Mouse (Mus musculus): ENCODE data around the gene Ubqln4. TPM values are rescaled to one million over a fixed set of nuclear protein-coding genes. Genes with fewer than 3 reads are reported as not detected.

Ubqln4 gene
- total RNA-seq, 2 experiments from 2014 or later = 73.6 to 77.4 TPM

GRCm38 (mm10) chr3:88540085-88540484 lies 13.5 kb upstream of the Ubqln4 start:
- intact Hi-C loops (cut with DNase I) = no loop called here
- DNase-seq = no peak

DNA sequence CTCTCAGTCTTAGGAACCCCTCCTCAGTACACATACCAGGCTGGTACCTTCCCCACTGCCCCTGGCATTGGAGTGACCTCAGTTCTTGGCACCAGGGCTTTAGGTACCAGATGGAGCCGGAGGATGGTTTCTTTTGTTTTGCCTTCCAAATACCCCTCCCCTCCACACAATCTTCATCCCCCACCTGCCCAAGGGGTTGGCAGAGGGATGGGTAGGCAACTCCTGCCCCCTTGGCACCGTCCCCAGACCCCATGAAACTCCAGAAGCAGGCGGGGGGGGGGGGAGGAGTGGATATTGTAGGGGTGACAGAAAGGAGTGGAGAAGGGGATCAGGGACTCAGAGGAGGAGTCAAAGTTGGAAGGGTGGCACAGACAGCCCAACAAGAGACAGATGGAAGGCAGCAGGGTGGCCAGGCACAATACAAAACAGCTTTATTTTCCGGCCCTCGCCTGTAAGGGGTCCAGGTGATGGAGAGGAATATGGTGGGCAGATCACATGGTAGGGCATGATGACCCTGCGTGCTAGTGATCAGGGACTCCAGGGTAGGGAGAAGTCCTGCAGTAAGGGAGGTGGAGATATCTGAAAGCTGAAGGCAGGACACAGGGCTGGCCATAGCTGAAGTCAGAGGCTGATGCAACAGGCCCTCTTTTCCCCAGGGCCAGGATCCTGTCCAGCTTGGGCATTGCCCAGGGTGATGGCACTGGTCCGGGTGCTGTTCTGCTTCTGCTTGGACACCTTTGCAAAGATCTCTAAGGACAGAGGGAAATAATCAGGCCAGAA lies 11.7 kb upstream of the Ubqln4 start:
- intact Hi-C loops (cut with DNase I) = no loop called here
- no peak for DNase-seq

- intact Hi-C loops (cut with DNase I) = no loop called here
- no peak for DNase-seq
These were observed 11.1 kb upstream of the Ubqln4 start for GRCm38 (mm10) chr3:88542486-88542885.

GRCm38 (mm10) chr3:88543174-88543573 lies 10.4 kb upstream of the Ubqln4 start:
- DNase-seq = no peak
- intact Hi-C loops (cut with DNase I) = no loop called here

GRCm38 (mm10) chr3:88543651-88544410 lies 9.7 kb upstream of the Ubqln4 start:
- DNase-seq = no peak
- intact Hi-C loops (cut with DNase I) = no loop called here

DNA sequence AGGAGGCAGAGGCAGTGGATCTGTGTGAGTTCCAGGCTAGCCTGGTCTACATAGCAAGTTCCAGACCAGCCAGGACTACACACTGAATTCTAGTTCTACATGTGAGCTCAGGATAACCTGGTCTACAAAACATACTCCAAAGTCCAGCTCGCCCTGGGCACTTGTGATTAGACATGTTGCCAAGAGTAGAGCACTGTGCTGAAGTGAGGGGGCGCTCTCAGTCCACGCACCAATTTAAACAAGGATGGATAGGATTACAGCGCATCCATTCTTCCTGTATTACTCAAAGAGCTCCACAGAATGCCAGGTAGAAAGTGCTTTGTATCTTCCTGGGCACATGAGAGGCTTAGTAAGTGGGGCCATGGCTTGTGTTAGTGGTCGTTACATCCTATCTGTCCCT lies 9.0 kb upstream of the Ubqln4 start:
- no peak for DNase-seq
- intact Hi-C loops (cut with DNase I) = no loop called here

DNA sequence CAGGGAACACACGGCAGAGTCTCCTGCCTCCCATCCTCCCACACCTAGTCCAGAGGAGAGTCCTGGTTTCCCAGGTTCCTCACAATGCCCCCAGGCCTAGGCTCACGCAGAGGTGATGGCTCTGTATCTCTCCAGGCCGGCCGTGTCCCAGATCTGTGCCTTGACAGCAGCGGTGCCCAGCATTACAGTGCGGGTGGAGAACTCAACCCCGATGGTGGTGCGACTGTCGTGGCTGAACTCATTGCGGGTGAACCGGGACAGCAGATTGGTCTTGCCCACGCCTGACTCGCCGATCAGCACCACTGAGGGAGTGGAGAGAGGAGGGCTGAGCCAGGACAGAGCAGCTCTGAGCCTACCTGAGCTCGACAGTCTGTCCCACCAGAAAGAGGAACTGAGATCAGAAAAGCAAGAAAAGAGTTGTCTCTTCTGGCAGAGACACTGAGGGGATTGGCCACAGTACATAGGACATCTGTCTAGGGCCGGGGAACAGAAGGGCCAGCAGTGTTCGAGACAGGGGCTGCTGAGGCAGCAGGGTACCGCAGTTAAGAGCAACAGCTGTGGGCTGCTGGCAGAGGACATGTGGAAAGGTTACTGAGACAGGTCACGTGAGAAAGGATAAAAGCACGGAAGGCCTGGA lies 8.5 kb upstream of the Ubqln4 start:
- intact Hi-C loops (cut with DNase I) = no loop called here
- no peak for DNase-seq

DNA sequence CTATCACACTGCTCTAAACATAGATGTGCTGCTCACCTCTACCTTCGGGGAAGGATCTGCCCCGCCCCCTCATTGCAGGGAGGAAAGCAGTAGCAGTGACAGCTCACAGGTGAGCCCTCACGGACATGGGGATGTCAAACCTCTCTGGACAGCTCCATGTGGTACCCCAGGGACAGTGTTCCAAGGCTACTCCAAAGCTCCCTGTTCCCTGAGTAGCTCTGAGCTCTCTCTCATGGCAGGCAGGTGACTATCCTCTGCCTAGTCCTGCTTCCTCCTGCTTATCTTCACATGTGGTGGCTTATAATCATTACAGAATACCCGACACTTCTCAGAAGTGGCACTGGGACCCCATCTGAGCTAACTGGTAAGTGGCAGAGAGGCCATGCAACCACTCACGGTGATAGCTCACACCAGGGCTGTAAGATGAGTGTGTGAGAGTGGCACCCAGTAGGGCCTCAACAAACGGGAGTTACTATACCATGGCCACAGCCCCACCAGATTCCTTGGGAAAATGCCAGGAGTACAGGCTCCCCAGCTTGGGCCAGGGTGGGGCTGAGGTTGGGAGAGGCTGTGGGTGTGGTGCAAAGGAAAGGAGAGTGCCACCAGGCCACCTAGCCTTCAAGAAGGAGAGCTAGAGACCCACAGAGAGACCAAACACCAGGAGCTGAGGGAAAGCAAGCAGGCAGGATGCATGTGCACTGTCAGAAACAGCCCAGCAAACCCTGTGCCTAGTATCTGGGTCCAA lies 6.7 kb upstream of the Ubqln4 start:
- intact Hi-C loops (cut with DNase I) = no loop called here
- no peak for DNase-seq

- no peak for DNase-seq
- intact Hi-C loops (cut with DNase I) = no loop called here
These were observed 5.2 kb upstream of the Ubqln4 start, which contains the start of gene Rab25 for GRCm38 (mm10) chr3:88548180-88548917. Gene Rab25 (minus strand): TSS chr3:88548300.

GRCm38 (mm10) chr3:88551586-88551985 lies 2.0 kb upstream of the Ubqln4 start:
- intact Hi-C loops (cut with DNase I) = loop anchor here (2.0 kb wide), 1 partner anchor 65 kb away; no protein-coding TSS in a partner anchor
- DNase-seq = no peak

DNA sequence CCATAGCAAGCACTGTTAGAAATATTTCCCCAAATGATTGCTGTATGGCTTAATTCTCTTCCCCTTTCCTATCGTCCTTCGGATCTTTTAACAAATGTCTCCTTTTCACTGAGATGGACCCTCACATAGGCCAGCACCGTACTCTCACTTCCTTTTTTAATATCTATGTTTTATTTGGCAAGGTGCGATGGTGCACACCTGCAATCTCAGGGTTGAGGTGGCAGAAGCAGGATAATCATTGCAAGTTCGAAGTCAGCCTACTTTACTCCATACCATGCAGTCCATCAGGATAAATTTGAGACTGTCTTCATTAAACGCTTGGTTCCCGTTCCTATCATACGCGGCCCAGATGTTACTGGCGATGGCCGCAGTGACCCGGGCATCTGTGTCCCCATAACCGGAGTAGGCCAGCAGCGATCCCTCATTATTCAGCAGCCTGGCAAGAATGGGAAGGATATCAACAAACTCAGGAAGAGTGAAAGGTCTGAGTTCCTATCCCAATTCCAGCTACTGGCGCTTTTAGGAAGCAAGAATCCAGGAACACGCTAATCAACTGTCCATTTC lies 1.4 kb upstream of the Ubqln4 start:
- intact Hi-C loops (cut with DNase I) = no loop called here
- DNase-seq = no peak

DNA sequence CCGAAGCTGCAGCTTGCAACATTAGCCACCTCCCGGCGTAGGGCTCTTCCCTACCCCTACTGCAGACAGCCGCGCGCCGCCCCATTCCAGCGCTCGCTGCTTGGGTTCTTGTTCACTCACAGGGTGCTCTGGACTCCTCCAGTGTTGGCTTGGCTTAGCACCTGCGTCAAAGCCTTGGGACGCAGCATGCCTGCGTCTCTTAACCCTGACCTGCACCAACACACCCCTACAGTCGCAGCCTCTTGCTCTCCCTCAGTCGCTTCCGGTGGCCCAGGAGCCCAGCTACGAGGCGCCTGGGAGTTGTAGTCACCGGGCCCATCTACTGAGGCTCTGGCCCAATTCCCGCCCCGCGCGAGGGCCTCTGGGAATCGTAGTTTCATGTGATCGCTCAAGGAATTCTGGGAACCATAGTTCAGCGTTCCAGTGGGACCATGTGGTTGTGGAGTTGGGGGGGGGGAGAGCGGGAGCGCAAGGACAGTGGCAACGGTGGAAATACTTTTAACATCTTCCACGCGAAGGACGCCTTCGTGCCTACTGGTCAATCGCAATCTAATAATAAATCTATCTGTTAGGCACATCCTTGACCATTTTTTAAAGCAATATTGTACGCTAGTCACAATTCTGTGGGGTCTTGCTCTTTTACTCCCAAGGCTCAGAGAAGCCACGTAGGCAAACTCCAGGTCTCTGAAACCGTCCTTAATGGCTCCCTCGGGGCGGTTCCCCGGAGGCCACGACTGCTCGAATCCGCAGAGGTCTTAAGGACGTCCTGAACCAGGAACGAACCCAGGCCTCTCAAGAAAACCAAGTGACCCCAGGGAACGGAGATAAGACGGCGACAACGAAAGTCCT lies 658 bp upstream of the Ubqln4 start, which contains the start of gene Lamtor2:
Gene Lamtor2 (minus strand): TSS at position 399 of the 849 bp plus-strand sequence.
- intact Hi-C loops (cut with DNase I) = no loop called here
- DNase-seq = peak; percentile 98 to 99

DNA sequence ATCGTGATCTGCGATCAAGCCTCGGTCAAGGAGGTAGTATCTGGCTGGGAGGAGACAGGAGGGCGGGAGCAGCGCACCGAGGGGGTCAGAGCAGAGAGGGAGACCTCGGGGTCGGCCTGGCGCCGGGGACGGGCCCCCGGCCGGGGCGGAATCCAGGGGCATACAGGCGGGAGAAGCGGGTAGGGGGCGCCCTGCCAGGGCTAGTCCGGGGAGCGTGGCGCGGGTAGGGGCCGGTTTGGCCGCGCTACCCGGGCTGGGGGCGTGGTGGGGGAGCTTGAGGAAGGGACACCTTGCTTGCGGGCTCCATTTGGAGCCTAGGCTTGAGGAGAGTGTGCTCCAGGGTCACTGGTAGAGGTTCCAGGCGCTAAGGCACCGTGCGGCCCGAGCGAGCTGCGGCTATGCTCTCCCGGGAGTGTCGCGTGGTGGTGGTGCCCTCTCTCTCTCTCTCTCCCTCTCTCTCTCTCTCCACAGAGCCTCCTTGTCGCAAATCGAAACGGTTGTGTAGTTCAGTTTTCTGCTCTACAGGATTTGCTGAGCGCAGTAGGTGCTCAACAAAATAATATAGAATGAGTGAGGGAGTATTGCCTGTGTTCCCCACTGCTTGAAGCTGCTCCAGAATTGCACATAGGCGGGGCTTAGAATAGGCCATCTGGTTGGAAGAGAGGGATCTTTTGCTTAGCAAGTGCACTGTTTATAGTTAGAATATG lies 475 bp downstream of the Ubqln4 start:
- DNase-seq = peak in 1 of 2 experiments; percentile 34
- intact Hi-C loops (cut with DNase I) = no loop called here

DNA sequence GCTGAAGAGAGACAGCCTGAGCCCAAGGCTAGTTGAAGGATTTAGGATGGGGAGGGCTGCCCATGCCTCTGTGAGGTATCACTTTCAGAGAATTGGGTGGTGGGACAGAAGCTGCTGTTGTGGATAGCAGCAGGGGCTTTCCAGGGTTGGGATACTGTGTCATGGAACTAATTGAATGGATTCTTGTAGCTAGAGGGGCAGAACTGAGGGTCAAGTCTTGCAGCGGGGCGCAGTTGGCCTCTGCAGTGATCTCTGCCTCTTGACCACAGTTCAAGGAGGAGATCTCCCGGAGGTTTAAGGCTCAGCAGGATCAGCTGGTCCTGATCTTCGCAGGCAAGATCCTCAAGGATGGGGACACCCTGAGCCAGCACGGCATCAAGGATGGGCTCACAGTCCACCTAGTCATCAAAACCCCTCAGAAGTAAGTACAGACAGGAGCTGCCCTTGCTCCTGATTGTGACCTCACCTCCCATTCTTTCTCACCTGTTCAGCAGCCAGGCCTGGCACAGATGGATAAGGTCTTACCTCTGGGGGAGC lies 1.6 kb downstream of the Ubqln4 start:
- intact Hi-C loops (cut with DNase I) = no loop called here
- DNase-seq = no peak

DNA sequence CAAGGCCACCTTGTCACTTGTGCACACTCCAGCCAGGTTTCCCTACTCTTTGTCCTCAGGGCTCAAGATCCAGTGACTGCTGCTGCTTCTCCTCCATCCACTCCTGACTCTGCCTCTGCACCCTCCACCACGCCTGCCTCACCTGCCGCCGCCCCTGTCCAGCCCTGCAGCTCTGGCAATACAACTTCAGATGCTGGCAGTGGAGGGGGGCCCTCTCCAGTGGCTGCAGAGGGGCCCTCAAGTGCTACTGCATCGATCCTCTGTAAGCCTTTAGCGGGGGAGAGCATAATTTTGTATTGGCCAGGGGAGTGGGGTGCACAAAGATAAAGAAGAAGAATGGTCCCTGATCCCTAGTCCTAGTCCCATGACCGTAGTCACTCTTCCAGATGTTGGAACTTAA lies 2.2 kb downstream of the Ubqln4 start:
- intact Hi-C loops (cut with DNase I) = no loop called here
- DNase-seq = no peak

DNA sequence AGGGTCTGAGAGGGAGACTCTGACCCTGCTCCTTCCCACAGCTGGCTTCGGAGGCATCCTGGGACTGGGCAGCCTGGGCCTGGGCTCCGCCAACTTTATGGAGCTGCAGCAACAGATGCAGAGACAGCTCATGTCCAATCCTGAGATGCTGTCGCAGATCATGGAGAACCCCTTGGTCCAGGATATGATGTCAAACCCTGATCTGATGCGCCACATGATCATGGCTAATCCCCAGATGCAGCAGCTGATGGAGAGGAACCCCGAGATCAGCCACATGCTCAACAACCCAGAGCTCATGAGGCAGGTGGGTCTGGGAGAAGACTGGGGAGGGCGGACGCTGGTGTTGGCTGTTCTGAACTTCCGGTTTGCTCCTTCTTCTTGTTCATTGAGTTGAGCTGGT lies 3.1 kb downstream of the Ubqln4 start:
- DNase-seq = no peak
- intact Hi-C loops (cut with DNase I) = no loop called here

DNA sequence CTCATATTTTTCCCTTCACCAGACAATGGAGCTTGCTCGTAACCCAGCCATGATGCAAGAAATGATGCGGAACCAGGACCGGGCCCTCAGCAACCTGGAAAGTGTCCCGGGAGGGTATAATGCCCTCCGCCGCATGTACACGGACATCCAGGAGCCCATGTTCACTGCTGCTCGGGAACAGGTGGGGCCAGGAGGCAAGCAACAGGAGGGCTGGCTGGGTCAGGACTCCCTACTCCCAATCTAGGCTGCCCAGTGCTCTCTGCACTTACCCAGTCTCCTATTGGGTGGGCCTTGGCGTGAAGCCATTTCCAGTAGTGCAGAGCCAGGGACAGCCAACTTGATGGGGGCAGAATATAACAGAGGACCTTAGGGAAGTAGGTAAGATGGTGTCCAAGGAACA lies 6.0 kb downstream of the Ubqln4 start:
- intact Hi-C loops (cut with DNase I) = no loop called here
- no peak for DNase-seq

- intact Hi-C loops (cut with DNase I) = no loop called here
- DNase-seq = no peak
These were observed 8.4 kb downstream of the Ubqln4 start for GRCm38 (mm10) chr3:88561989-88562388.
